Mouse (Mus musculus) urinary bladder, adult 2 months (tissue): ENCODE measurements around the gene A630073D07Rik. TPM values are rescaled to one million over a fixed set of nuclear protein-coding genes. Genes with fewer than 3 reads are reported as not detected.
"Not testable (repeated sequence)": the region's sequence is repeated elsewhere in the genome, so short reads cannot be mapped to it uniquely, and the experiment has no call there.

Experiments
- DNase-seq: peaks from one replicate; pipeline ENCODE4 v3.0.0; 2022; ENCODE audit warnings: low spot score
- polyA plus RNA-seq: library from polyadenylated mRNA; depleted of rRNA; stranded (reverse); fragments of >200 nt; gene quantifications from 2 replicates; pipeline ENCODE4 v1.2.3, GENCODE M21; 2012; rRNA removed

Gene A630073D07Rik
- polyA plus RNA-seq, result not detected in 2 replicates

DNA sequence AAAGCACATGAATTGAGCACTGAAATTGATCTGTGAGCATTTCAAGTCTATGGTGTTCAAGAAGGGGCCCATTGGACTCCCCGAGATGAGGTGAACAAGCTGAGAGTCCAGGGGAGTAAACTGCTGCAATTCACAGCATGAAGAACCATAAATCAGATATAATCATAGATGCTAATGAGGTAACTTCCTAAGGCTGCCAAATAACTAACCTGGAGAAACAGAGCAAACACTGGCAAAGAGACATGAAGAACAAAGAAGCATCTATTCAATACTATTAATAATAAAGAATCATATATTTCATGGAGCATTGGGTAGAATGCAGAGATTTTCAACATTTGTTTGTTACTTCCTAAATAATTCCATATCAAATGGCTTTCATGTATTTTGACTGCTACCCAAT, at the start of gene A630073D07Rik:
TSS of gene A630073D07Rik (minus strand) at position 101 of the 400 bp plus-strand sequence.
- DNase-seq, result no peak

DNA sequence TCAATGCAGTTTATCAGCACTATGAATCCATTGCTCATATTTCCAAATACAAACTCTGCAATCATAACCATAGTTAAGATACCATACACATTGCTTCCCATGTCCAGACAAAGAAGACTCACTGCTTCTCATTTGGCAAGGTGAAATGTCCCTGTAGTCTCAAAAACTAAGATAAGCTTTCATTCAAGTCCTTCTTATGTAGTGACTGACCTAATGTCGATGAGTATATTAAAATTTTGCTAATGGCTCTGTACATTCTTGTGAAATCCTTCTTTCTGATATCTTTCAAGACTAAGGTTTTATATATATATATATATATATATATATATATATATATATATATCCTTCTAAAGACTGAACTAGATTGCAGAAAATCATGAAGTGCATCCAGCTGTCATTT, 49.6 kb upstream of the A630073D07Rik start, which contains the start of gene Tas2r121:
TSS of gene Tas2r121 (minus strand) at position 101 of the 400 bp plus-strand sequence.
- no peak for DNase-seq

DNA sequence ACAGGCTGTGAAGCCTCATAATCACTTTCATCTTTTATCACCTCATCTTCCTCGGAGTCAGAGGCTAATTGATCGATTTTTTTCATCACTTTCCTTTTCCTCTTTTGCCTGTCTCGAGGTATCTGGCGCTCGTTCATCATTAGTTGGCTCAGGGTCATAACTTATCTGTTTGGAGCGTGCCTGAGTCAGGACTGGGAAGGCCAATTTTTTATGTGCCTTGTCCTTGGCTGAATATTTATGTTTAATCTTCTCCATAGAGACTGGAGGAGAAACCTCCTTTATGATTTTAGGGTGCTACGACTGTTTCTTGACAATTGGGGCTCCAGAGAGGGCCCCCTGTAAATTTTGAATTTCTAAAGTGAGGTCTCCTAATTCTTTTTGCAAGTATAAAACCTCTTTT, 40.3 kb upstream of the A630073D07Rik start:
- DNase-seq, result not testable (repeated sequence)

DNA sequence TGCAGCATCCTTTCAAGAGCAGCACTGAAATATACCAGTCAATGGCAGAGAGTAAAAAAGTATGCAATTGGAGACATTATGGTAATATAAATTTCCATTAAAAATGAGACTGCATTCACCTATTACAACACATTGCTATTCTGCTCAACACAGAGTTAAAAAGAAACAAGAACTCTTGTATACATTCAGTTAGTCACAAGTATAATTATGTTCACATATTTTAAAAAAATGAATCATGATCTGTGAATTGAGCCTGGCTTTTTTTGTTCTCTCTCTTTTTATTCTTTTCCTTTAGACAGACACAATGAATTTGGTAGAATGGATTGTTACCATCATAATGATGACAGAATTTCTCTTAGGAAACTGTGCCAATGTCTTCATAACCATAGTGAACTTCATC, 5.3 kb upstream of the A630073D07Rik start, which contains the start of gene Tas2r120:
TSS of gene Tas2r120 (plus strand) at position 301 of the 400 bp plus-strand sequence.
- DNase-seq, result no peak

DNA sequence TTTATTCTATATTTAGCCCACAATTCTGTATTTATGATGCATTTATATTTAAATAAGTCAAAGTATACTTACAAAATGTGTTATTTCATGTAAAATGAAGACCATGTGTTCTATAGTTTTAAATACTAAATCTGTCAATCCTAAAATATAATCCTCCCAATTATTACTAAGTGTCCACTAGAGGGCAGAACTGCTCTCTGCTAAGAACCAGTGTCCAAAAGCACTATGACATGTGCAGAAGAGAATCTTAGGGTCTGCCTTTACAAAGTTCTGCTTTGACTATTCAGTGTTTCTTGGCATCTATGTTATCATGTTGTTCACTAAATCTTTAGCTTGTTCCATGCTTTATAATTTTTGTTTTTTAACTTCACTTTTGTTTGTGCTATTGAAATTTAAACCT, 1.9 kb downstream of the A630073D07Rik start:
- no peak for DNase-seq

DNA sequence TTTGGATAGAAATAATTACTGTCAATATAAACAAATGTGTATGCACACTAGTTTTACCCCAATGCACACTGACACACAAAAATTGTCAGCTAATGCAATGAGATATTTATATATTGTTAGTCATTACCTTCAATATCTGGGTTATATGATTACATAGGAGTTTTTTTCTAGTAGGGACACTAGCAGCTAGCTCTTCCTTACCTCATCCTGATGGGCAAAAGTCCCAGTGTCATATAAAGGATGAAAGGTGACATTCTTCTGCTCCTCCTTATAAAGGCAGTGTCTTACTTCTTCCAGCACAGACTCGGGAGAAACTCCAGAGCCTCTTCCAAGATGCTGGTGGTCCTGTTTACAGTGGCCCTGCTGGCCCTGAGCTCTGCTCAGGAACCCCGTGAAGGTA, 55.7 kb downstream of the A630073D07Rik start, which contains the start of gene Prp2:
TSS of gene Prp2 (plus strand) at position 301 of the 400 bp plus-strand sequence.
- DNase-seq, result not testable (repeated sequence)

Other genes with a start within 250 kb of the A630073D07Rik start
- not detected in 2 replicates for gene Prh1, start 81.7 kb downstream of the A630073D07Rik start, polyA plus RNA-seq
- gene Prp2, start 55.6 kb downstream of the A630073D07Rik start, polyA plus RNA-seq, result not detected in 2 replicates
- gene Tas2r120, start 5.4 kb upstream of the A630073D07Rik start, polyA plus RNA-seq, result not detected in 2 replicates
- not detected in 2 replicates for gene Tas2r121, start 49.5 kb upstream of the A630073D07Rik start, polyA plus RNA-seq
- not detected in 2 replicates for gene Tas2r122, start 60.4 kb upstream of the A630073D07Rik start, polyA plus RNA-seq
- gene Tas2r115, start 86.5 kb upstream of the A630073D07Rik start, polyA plus RNA-seq, result not detected in 2 replicates
- gene Tas2r124, start 103.2 kb upstream of the A630073D07Rik start, polyA plus RNA-seq, result not detected in 2 replicates
- not detected in 2 replicates for gene Tas2r102, start 110.6 kb upstream of the A630073D07Rik start, polyA plus RNA-seq
- not detected in 2 replicates for gene Tas2r136, start 126.6 kb upstream of the A630073D07Rik start, polyA plus RNA-seq
- gene Tas2r117, start 151.3 kb upstream of the A630073D07Rik start, polyA plus RNA-seq, result not detected in 2 replicates
- gene Tas2r123, start 195.6 kb upstream of the A630073D07Rik start, polyA plus RNA-seq, result not detected in 2 replicates
- not detected in 2 replicates for gene Tas2r116, start 203.9 kb upstream of the A630073D07Rik start, polyA plus RNA-seq
- not detected in 2 replicates for gene Tas2r110, start 216.5 kb upstream of the A630073D07Rik start, polyA plus RNA-seq
- not detected in 2 replicates for gene Tas2r113, start 241.5 kb upstream of the A630073D07Rik start, polyA plus RNA-seq